Mouse (Mus musculus) left cerebral cortex, postnatal 14 days (tissue): ENCODE measurements around the gene Loxl3. TPM values are rescaled to one million over a fixed set of nuclear protein-coding genes. Genes with fewer than 3 reads are reported as not detected.
A peak's percentile ranks its signal among the peaks of the same experiment; 100 is the strongest.

ENCODE experiments used
- DNase-seq, 2 experiments: peaks; one replicate each; pipeline ENCODE4 v3.0.0; 2021 to 2022; ENCODE audit warnings: low spot score in 2 of 2, mixed read lengths in 1 of 2
- intact Hi-C: fragments of 180-260 bp; cut with DNase I; formaldehyde crosslinking; loops from one replicate; pipeline ENCODE4 v1.15.1; 2025
- long read RNA-seq, 2 experiments: library from polyadenylated mRNA; stranded (forward); transcript quantifications; one replicate each; pipeline ENCODE4 v2.0.0; 2021
- total RNA-seq, 2 experiments: library from RNA; stranded (reverse); gene quantifications; 2 replicates each; pipeline ENCODE4 v1.2.3; 2021

The Loxl3 gene
- total RNA-seq = 1 to 10 TPM; 3.0 to 3.3 TPM
- long read RNA-seq, experiment 1, full-length matches to known transcripts = 3 of 5 reads
- long read RNA-seq, experiment 1, partial matches to known transcripts = 1 of 5 reads
- long read RNA-seq, experiment 1, other reads (novel, unspliced or antisense) = 1 of 5 reads
- long read RNA-seq, experiment 2, full-length matches to known transcripts = 1 of 4 reads
- long read RNA-seq, experiment 2, partial matches to known transcripts = 0 of 4 reads
- long read RNA-seq, experiment 2, other reads (novel, unspliced or antisense) = 3 of 4 reads

- DNase-seq = peak in 1 of 2 experiments; percentile 39
- intact Hi-C loops = no loop called here
Observed at GRCm38 (mm10) chr6:83033249-83034185, at the start of gene Loxl3, which contains the start of gene Dok1. Loxl3 (plus strand) TSS chr6:83034173. Dok1 (minus strand) TSS chr6:83033471.

DNA sequence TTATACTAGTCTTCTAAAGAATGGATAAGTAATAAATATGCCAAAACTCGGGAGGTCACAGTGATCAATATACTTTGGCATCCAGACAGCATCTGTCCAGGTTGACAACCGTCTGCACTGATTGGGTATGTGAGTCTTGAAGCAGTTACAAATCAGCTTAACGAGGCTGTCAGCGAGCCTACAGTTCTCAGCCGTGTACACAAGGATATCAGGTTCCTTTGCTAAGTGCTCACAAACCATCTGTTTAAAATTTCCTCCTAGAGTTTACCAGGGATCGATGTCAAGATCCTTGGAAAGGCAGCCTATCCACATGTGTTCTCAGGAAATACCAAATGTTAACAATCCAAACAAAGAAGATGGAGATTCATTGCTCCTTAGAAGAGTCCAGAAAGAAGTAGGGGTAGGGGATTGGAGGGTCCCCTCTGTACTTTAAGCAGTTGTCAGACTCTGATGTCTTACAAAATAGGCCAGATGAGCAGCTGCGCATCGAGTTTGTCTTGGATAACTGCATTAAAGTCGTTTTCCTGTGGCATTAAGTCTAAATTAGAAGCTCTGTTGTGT, 46.5 kb upstream of the Loxl3 start:
- DNase-seq = no peak
- intact Hi-C loops = no loop called here

DNA sequence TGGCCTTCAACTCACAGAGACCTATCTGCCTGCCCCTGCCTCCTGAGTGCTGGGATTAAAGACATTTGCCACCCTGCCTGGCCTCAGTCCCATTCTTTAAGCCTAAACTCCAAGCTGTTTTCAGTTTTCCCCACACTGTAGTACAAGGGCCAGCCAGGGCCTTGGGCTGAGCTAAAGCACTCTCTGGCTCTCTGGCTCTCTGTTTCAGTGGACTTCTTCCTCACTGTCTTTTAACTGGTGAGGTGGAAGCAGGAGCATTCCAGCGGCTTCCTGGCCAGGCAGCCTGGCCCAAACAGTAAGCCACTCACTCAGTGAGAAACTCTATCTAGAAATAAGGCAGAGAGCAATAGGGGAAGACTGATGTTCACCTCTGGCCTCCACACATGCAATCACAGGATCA, 40.3 kb upstream of the Loxl3 start:
- no peak for DNase-seq
- intact Hi-C loops = no loop called here

DNA sequence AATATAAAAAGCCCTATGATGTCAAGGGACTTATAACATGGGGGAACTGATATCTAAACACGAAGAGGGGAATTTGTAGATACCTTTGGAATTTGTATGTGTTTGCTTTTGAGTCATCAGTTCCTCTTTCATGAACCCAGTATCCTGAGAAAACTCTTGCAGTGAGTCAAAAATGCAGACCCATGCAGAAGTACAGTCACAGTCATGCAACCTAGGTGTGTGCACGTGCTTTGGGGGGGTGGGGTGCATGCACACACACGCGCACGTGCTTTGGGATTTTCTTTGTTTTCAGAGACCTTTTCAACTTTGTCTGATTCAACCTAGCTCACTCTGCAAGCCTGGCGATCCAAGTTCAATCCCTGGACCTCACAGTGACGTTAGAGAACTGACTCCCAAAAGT, 39.6 kb upstream of the Loxl3 start:
- intact Hi-C loops = no loop called here
- no peak for DNase-seq

GRCm38 (mm10) chr6:82996740-82997315, 37.1 kb upstream of the Loxl3 start:
- DNase-seq = peak; percentile 96 to 97
- intact Hi-C loops = loop anchor here (1.0 to 5.0 kb wide), 4 partner anchors 57 to 165 kb away; partner anchors contain the start of genes Aup1, Ccdc142, Gm42688 and Pcgf1

DNA sequence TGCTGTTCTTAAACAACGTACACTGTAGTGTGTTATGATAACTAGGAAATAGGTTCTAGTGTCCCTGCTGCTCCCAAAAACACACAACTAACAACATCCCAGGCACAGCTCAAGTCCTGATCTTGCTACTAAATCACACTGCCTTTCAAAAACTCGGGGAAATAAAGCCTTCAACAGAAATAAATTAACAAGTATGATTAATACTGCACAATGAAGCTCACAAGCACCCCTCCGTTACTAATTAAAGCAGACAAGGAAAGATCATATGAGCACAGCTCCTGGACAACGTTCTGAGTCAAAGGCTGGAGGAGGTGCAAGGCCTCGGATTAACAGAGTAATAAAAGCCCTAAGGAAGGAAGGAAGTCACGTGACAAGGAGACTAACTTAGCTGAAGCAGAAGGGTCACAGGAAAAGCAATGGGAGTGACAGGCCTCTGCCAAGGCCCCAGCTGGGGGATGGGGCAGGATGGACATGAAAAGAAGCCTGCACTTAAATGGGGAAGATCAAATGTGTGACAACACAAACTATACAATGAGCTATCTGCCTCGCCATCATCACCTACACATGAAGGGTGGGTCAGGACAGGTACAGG, 36.4 kb upstream of the Loxl3 start:
- peak in 1 of 2 experiments; percentile 26 for DNase-seq
- intact Hi-C loops = loop anchor here (5.0 kb wide), 2 partner anchors 80 to 165 kb away; partner anchors contain the start of gene Pcgf1

DNA sequence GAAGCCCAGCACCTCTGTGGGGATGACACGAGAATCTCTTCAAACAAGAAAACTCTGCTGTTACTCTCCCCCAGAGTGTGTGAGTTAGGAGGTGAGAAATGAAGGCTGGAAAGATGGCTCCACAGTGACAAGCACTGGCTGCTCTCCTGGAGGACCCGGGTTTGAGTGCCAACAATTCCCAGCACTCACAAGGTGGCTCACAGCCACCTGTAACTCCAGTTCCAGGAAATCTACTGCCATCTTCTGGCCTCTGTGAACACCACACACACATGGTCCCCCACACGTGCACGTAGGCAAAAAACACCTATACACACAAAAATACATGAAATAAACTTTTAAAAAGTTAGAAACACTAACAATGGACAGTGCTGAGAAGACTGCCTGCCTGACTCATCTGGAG, 35.6 kb upstream of the Loxl3 start:
- intact Hi-C loops = loop anchor here (5.0 kb wide), 2 partner anchors 79 to 164 kb away; partner anchors contain the start of gene Pcgf1
- no peak for DNase-seq

GRCm38 (mm10) chr6:82999986-83000385, 34.0 kb upstream of the Loxl3 start:
- intact Hi-C loops = loop anchor here (5.0 kb wide), 2 partner anchors 77 to 162 kb away; partner anchors contain the start of gene Pcgf1
- no peak for DNase-seq

GRCm38 (mm10) chr6:83003082-83003481, 30.9 kb upstream of the Loxl3 start:
- intact Hi-C loops = no loop called here
- no peak for DNase-seq

DNA sequence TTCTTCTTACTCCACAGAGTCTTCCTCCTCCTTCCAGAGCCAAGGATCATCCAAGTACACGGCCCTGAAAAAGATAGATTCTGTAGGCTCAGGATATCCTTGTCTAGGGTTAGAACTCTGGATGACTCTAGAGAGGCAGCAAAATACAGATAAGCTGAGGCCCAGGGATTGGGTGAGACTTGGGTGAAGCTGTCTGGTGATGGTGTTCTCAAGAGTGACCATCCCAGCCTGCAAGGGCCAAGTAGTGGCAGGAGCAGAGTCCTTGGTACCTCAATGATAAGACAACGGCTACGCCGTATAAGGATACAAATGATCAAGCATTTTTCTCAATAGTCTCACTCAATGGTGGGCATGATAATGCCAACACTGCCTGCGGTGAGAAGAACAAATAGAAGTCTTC, 30.1 kb upstream of the Loxl3 start:
- DNase-seq = no peak
- intact Hi-C loops = no loop called here

- intact Hi-C loops = no loop called here
- DNase-seq = no peak
Observed at GRCm38 (mm10) chr6:83004309-83004708, 29.7 kb upstream of the Loxl3 start.

GRCm38 (mm10) chr6:83004872-83005271, 29.1 kb upstream of the Loxl3 start:
- intact Hi-C loops = no loop called here
- DNase-seq = peak; percentile 22 to 39

DNA sequence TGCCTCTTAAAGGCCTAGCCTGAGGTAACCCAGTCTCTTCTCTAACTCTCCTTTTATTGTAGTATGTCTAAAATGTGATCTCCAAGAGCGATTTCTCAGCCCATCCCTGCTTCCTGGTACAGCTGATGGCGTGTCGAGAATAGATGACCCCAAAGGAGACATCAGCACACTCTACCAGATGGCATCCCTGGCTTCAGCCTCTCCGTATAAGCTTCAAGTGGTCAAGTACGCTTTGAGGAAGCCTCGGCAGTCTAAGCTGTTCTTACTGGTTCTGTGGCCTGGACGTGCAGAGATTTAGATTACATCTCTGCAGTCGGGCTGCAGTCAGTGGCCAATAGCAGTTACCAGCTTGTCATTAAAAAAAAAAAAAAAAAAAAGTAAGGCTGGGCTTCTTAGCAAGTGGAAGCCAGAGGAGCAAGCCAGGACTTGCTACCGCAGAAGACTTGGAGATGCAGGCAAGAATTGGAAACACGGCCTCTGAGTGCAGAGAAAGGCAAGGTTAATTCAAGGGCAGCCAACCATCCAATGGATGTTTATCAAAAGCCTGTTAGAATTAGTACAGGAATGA, 28.4 kb upstream of the Loxl3 start:
- no peak for DNase-seq
- intact Hi-C loops = no loop called here

DNA sequence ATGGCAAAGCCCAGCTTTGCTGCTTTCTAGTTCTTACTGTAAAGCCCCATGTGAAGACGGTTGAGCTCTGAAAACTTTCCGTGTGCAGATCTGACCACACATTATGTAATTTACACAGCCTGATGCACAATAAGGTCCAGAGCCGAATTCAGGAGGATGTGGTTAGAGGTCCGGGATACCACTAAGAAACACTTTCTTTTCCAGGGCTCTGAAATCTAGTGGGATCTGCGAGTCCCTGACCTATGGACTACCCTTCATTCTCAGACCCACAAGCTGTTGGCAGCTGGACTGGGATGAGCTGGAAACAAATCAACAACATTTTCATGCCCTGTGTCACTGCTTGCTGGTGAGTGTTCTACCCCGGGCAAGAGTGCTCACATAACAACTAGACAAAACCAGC, 27.9 kb upstream of the Loxl3 start:
- intact Hi-C loops = no loop called here
- DNase-seq = no peak

GRCm38 (mm10) chr6:83008659-83009058, 25.3 kb upstream of the Loxl3 start:
- no peak for DNase-seq
- intact Hi-C loops = no loop called here

- intact Hi-C loops = no loop called here
Observed at GRCm38 (mm10) chr6:83010010-83010409, 24.0 kb upstream of the Loxl3 start.

DNA sequence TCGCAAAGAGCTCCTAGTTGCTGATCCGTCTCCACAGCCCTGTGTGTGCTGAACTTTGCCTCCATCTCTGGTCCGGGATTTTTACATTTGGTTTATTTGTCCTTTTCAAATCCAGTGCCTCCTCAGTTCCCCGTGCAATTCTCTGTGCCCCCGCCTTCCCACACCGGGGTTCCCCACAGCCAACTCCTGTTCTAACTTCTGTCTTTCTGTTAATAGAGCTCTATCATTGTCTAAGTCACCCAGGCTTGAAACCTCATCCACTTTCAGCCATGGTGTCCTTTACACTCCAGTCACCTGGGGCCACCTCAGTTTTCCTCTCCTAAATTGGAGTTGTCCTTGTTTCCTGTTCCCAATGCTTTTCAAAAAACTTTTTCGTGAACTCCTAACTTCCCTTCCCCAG, 22.7 kb upstream of the Loxl3 start:
- intact Hi-C loops = no loop called here
- DNase-seq = no peak

More at GRCm38 (mm10) chr6:83010010-83010409, 24.0 kb upstream of the Loxl3 start:
- no peak for DNase-seq

GRCm38 (mm10) chr6:83011756-83012155, 22.2 kb upstream of the Loxl3 start:
- intact Hi-C loops = no loop called here
- DNase-seq = no peak

GRCm38 (mm10) chr6:83013444-83013843, 20.5 kb upstream of the Loxl3 start:
- no peak for DNase-seq
- intact Hi-C loops = no loop called here
